Mouse (Mus musculus): ENCODE measurements at regions not wholly inside any gene's neighbourhood (a gene's known extent, or its start where the extent isn't known, plus 50 kb on each side); places are given as distances from the start of the nearest gene placed in this dataset.
"Not testable (repeated sequence)": the region's sequence is repeated elsewhere in the genome, so short reads cannot be mapped to it uniquely, and the experiment has no call there.

GRCm38 (mm10) chr7:139323026-139323425, 65.9 kb upstream of the Inpp5a start:
- in situ Hi-C loops (cut with MboI, MseI) = loop anchor here (25.0 kb wide), 1 partner anchor 911 kb away; no protein-coding TSS in a partner anchor

DNA sequence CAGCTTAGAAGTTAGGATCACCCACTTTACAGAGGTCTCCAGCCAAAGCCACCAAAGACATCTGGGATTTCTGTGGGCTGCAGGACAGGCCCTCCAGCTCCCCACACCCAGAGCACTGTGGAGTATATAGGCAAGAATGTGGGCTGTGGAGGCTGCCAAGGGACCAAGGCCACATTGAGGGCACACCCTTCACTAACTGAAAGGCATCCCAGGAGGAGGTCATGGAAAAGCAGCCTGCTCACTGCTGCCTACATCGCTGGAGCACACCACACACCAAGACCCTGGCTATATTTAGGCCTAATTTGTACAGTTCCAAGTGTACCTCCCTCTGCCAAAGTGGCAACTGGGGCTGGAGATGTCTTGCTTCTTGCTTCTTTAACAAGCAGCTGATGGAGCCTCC, 61.9 kb upstream of the Inpp5a start:
- in situ Hi-C loops (cut with MboI, MseI) = no loop called here

- in situ Hi-C loops (cut with MboI, MseI) = no loop called here
Observed at GRCm38 (mm10) chr7:139332791-139333190, 56.1 kb upstream of the Inpp5a start.

DNA sequence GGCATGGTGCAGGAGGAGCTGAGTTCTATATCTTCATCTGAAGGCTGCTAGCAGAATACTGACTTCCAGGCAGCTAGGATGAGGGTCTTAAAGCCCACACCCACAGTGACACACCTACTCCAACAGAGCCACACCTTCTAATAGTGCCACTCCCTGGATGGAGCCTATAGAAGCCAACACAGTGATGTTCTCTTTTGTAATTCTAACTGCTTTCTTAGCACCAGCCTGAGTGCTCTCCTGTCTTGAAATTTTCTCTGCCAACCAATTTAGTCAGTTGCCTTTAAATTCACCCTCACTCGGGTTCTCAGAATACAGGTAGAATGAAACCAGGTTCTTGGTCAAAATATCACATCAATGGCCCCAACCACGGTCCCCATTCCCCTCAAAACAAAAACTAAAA, 50.9 kb upstream of the Inpp5a start:
- in situ Hi-C loops (cut with MboI, MseI) = not testable (repeated sequence)

Data from regulatory T cell (primary cell).